Mouse (Mus musculus) liver, embryonic 14.5 days (tissue): ENCODE data around the gene Cd109.

Experiments
- CTCF ChIP-seq: IDR thresholded peaks from 2 replicates; pipeline ENCODE4 v1.5.1; 2016; ENCODE audit warnings: antibody characterized with exemption, low read depth, control low read depth
- EP300 ChIP-seq: IDR thresholded peaks from 2 replicates; pipeline ENCODE4 v1.6.1; 2016; ENCODE audit warnings: antibody characterized with exemption, low read depth

DNA sequence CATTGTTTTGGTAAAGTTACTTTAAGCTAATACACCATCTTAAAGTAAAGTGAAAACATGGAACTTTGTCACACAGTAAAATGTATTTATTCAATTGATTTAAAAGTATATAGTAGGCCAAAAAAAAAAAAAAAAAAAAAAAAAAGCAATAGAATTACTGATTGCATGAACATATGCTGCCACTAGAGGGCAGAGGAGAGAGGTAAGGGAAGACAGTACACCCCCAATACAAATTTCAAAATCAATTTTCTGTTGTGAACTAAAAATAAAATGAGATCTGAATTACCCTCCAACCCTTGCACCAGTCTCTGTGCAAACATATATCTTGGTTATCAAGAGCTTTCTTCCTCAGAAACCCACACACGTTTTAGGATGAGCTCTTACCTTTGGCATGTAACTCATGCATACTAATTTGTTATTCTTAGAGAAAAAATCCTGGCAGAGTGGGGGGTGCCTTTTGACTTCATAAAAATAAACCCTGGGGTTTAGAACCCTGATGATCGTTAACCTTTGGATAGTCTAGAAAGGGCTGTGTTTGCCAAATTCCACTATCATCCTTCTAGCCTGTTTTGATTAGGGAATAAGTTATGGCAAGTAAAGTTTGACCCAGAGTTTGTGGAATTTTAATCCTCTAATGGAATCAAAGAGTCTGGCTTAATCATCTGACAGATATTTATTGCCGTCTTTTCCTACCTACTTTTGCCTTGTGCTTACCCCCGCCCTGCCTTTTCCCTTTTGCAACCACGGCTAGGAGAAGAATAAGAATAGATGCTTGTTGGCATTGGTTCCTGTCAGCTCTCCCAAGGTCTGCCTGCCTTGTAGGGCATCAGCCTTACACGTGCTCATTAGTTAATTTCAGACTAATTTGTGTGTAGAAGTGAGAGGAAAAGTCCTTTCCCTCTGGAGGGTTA is 105.8 kb downstream of the Cd109 start:
- TF ChIP-seq CTCF (peak; percentile 42; the same call in 1 of the 2 replicates), EP300 (no peak)
